Mouse (Mus musculus) stomach, postnatal 0 days (tissue): ENCODE measurements around the gene Arrb1. TPM values are rescaled to one million over a fixed set of nuclear protein-coding genes. Genes with fewer than 3 reads are reported as not detected.

ENCODE experiments used
- ATAC-seq: fragments of 200-750 bp; cut with Nextera tagmentation; 2 replicates; pipeline ENCODE4 v1.8.0; 2017; ENCODE audit not compliant: low FRiP score, low TSS enrichment
- DNase-seq: peaks from one replicate; pipeline ENCODE4 v3.0.0-alpha.2; 2016; ENCODE audit warnings: low spot score
- H3K27ac ChIP-seq: fragments of 300-500 bp; sonication (generic); replicated peaks from 2 replicates; pipeline ENCODE4 v1.5.1; 2014; ENCODE audit warnings: mild to moderate bottlenecking, control low read depth
- H3K27me3 ChIP-seq: fragments of 300-500 bp; sonication (generic); 2 replicates; pipeline ENCODE4 v1.6.1; 2014; ENCODE audit warnings: low read length; ENCODE audit not compliant: control insufficient read depth, insufficient read depth
- H3K36me3 ChIP-seq: fragments of 300-500 bp; sonication (generic); 2 replicates; pipeline ENCODE4 v1.6.1; 2014; ENCODE audit warnings: low read length, mixed read lengths; ENCODE audit not compliant: control insufficient read depth, insufficient read depth
- H3K4me1 ChIP-seq: fragments of 300-500 bp; sonication (generic); replicated peaks from 2 replicates; pipeline ENCODE4 v1.6.1; 2014; ENCODE audit warnings: antibody characterized with exemption; ENCODE audit not compliant: control insufficient read depth, insufficient read depth
- H3K4me2 ChIP-seq: fragments of 300-500 bp; sonication (generic); replicated peaks from 2 replicates; pipeline ENCODE4 v1.6.1; 2014; ENCODE audit warnings: low read depth, mild to moderate bottlenecking, control low read depth, moderate library complexity
- H3K4me3 ChIP-seq: fragments of 300-500 bp; sonication (generic); 2 replicates; pipeline ENCODE4 v1.5.1; 2014; ENCODE audit warnings: low read depth, low read length, control low read depth
- H3K9ac ChIP-seq: fragments of 300-500 bp; sonication (generic); 2 replicates; pipeline ENCODE4 v1.6.1; 2014; ENCODE audit warnings: mild to moderate bottlenecking, low read length, control low read depth, mixed read lengths
- H3K9me3 ChIP-seq: fragments of 300-500 bp; sonication (generic); 2 replicates; pipeline ENCODE4 v1.6.1; 2016; ENCODE audit warnings: low read length; ENCODE audit not compliant: control insufficient read depth
- CTCF ChIP-seq: IDR thresholded peaks from 2 replicates; pipeline ENCODE4 v1.5.1; 2016; ENCODE audit warnings: antibody characterized with exemption, low read depth, mild to moderate bottlenecking, moderate library complexity
- EP300 ChIP-seq: optimal IDR thresholded peaks from 2 replicates; pipeline ENCODE3; 2016; ENCODE audit warnings: antibody characterized with exemption
- WGBS: fragments of 180-500 bp; shearing (Covaris S2); extraction: QIAGEN DNeasy Blood & Tissue Kit; methylation state at CpG from one replicate; pipeline ENCODE4 v1.1.7; 2014; 5-methylcytosine and 5-hydroxymethylcytosine counted together
- polyA plus RNA-seq: library from polyadenylated mRNA; unstranded; fragments of >200 nt; fragmentation: Nextera tagmentation; extraction: Ambion mirVana; gene quantifications from 2 replicates; pipeline ENCODE4 v1.2.1, GENCODE M21; 2015

Arrb1 gene
- polyA plus RNA-seq, 1 experiment from 2014 or later = 3.6 TPM

DNA sequence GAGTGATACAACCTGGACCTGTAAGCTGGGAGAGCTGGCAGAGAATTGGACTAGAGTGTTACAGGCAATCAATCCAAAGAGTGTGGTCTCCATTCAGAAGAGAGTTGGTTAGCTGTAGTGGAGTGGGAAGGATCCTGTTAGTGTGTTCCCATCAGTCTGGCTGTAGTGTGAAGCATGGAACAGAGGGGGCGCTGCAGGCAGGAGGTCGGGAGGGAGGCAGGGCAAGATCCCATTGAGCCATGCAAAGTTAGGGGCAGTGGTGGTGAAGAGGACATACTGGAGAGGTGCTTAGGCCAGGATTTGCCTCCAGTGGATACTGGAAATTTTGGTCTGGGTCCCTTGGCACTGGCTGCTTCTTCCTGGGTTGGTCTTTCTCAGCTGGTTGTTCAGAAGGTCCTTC, 83.0 kb downstream of the Arrb1 start:
- no peak for TF ChIP-seq EP300
- no peak for TF ChIP-seq CTCF
- WGBS = 77% methylated on average over 2 of the region's 2 CpGs

DNA sequence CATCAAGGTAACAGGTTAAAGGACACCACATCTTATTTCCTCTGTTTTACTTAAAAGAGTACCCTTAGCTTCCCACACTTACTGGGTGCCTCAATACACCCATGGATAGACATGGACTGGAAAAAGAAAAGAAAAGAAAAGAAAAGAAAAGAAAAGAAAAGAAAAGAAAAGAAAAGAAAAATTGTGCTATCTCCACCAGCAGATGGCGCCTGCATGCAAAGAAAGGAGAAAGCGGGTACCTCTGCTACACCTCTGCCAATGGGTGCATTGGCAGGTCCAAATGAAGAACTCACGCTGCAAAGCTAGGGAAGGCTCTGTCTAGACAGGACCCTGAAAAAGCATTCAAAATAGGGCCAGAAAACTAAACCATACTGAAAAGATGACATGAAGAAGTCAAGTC, 83.6 kb downstream of the Arrb1 start:
- no peak overlapping the region for H3K4me3 ChIP-seq
- no peak overlapping the region for H3K27ac ChIP-seq
- H3K9me3 ChIP-seq = no peaks in the 10 kb centered on the region
- TF ChIP-seq EP300 (no peak), CTCF (peak; percentile 78)
- no peak overlapping the region for H3K9ac ChIP-seq
- no peaks in the 10 kb centered on the region for H3K36me3 ChIP-seq
- no peak for ATAC-seq
- no peak overlapping the region for H3K4me2 ChIP-seq
- no peaks in the 10 kb centered on the region for H3K27me3 ChIP-seq
- no peak for DNase-seq
- H3K4me1 ChIP-seq = no peaks in the 10 kb centered on the region
- 5% methylated on average over 3 of the region's 3 CpGs for WGBS

More for the DNA sequence above, 83.0 kb downstream of the Arrb1 start:
- no peaks in the 10 kb centered on the region for H3K36me3 ChIP-seq
- no peak overlapping the region for H3K9ac ChIP-seq
- no peaks in the 10 kb centered on the region for H3K9me3 ChIP-seq
- H3K4me1 ChIP-seq = no peaks in the 10 kb centered on the region
- no peak for DNase-seq
- no peak overlapping the region for H3K4me3 ChIP-seq
- no peak for ATAC-seq
- H3K27me3 ChIP-seq = no peaks in the 10 kb centered on the region
- no peak overlapping the region for H3K27ac ChIP-seq
- no peak overlapping the region for H3K4me2 ChIP-seq

- ATAC-seq (peak; percentile 90), DNase-seq (peak; percentile 88)
- peak; percentile 90 for TF ChIP-seq CTCF
- TF ChIP-seq EP300 = no peak
- Histone ChIP-seq H3K9me3 (no peaks in the 10 kb centered on the region), H3K27ac (no peak overlapping the region), H3K4me1 (peaks cover 3% of the 10 kb centered on the region; the same call in 1 of the 2 replicates), H3K36me3 (no peaks in the 10 kb centered on the region), H3K9ac (0 out of 2 replicates have a peak overlapping the region, but pooled peaks have one; percentile 23), H3K27me3 (peaks cover 14% of the 10 kb centered on the region; the same call in 1 of the 2 replicates), H3K4me2 (peak overlapping the region; percentile 86), H3K4me3 (peak overlapping the region; percentile 43)
- under 1% methylated on average over 81 of the region's 81 CpGs for WGBS
These were observed 90.6 kb downstream of the Arrb1 start for GRCm38 (mm10) chr7:99625722-99626375.

- Histone ChIP-seq H3K27me3 (peaks cover 14% of the 10 kb centered on the region; the same call in 1 of the 2 replicates), H3K36me3 (no peaks in the 10 kb centered on the region), H3K4me2 (peak within 1 kb of the TSS; percentile 86), H3K4me1 (peaks cover 3% of the 10 kb centered on the region; the same call in 1 of the 2 replicates), H3K4me3 (peak within 1 kb of the TSS; percentile 43), H3K9me3 (no peaks in the 10 kb centered on the region), H3K9ac (peak within 1 kb of the TSS; percentile 38; the same call in 1 of the 2 replicates), H3K27ac (no peak within 1 kb of the TSS)
- ATAC-seq = peak; percentile 8; the same call in 1 of the 2 replicates
- under 1% methylated on average over 46 of the region's 83 CpGs for WGBS
- TF ChIP-seq EP300 = no peak
- TF ChIP-seq CTCF = no peak
- peak; percentile 41 for DNase-seq
These were observed 91.4 kb downstream of the Arrb1 start, which contains the start of gene Tpbgl for GRCm38 (mm10) chr7:99626376-99627270. Gene Tpbgl (minus strand): TSS chr7:99627103.

DNA sequence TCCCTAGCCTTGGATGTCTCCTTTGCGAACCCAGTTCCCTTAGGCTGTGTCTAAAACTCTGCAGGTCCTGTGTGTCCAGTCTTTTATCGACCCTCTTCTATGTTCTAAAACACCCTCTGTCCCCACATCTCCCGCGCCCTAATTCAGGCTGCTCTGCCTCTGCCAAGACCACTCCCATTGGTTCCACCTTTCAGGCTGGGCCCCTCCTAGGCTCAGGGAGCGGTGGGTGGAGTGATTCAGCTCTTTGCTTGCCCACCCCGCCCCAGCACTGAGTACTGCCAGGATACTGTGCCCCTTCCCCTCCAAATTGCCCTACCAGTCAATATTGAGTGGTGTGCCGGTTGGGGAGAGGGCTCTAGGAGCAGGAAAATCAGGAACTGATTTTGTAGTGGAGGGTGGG, 92.1 kb downstream of the Arrb1 start:
- ATAC-seq (no peak), DNase-seq (no peak)
- Histone ChIP-seq H3K36me3 (no peaks in the 10 kb centered on the region), H3K27ac (no peak overlapping the region), H3K27me3 (peaks cover 14% of the 10 kb centered on the region; the same call in 1 of the 2 replicates), H3K9ac (no peak overlapping the region), H3K9me3 (no peaks in the 10 kb centered on the region), H3K4me2 (peak overlapping the region; percentile 86; the same call in 1 of the 2 replicates), H3K4me1 (peaks cover 3% of the 10 kb centered on the region; the same call in 1 of the 2 replicates), H3K4me3 (no peak overlapping the region)
- WGBS = 6% methylated on average over 7 of the region's 7 CpGs
- TF ChIP-seq EP300 (no peak), CTCF (no peak)
